Mouse (Mus musculus) lung, adult 2 months (tissue): ENCODE results near the gene Prex1.

ENCODE experiments used
- CTCF ChIP-seq: fragments of 200-500 bp; IDR thresholded peaks from 2 replicates; pipeline ENCODE4 v1.5.1; 2011; ENCODE audit warnings: mild to moderate bottlenecking, low read length, control low read depth; ENCODE audit not compliant: insufficient read depth
- POLR2A ChIP-seq: fragments of 200-500 bp; IDR thresholded peaks from 2 replicates; pipeline ENCODE4 v1.6.1; 2011; ENCODE audit warnings: low read depth, mild to moderate bottlenecking, control low read depth, low read length, borderline replicate concordance; ENCODE audit errors: extremely low read depth

GRCm38 (mm10) chr2:166685824-166686223 is 27.8 kb downstream of the Prex1 start:
- TF ChIP-seq POLR2A (no peak), CTCF (no peak)
